Mouse (Mus musculus) bone marrow macrophage, adult 2 months (primary cell): ENCODE data around the gene Luzp1.

Experiments
- CTCF ChIP-seq: IDR thresholded peaks from 2 replicates; pipeline ENCODE4 v1.5.1; 2012; ENCODE audit warnings: low read depth, mild to moderate bottlenecking, low read length, moderate library complexity
- POLR2A ChIP-seq: IDR thresholded peaks from 2 replicates; pipeline ENCODE4 v1.6.1; 2012; ENCODE audit warnings: mild to moderate bottlenecking, low read depth, low read length, borderline replicate concordance

DNA sequence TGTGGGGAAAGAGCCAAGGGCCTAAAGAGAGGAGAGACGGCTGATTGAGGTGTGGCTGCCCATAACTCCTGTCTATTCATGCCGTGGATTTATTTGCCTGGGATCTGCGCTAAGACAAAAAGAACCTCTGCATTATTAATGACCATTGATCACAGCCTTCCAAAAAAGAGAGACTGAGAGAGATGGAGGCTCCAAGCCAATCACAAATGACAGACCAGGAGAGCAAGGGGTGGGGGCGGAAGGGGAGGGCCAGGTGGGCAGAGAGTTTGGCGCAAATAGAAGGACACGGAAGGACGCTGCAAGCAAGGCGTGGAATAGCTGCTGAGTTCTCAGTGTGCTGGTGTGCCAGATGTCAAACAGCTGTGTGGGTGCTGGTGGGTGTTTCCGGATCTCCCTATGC lies 46.3 kb upstream of the Luzp1 start, which contains the start of gene Htr1d:
- no peak for TF ChIP-seq POLR2A
- TF ChIP-seq CTCF: no peak
